Mouse (Mus musculus): ENCODE results near the gene Shroom3.

Shroom3 gene

DNA sequence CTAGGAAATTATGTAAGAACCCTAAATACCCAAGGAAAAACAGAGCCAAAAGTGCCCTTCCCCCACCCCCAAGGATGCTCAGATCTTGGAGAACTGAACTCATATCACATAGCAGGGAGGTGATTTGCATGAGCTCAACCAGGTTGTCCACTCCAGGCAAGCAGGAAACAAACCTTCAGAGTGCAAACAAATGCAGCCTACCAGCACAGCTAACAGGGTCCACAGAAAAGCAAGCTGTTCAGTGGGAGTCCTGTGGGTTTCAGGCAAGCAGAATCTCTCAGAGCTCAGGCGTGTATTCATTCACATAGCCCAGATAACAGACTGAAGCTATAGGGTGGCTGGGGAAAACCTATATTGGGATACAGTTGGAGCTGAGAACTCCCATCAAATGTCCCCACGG, 286.7 kb downstream of the Shroom3 start:
- DNase-seq (ENCODE audit: low spot score): no peak

DNA sequence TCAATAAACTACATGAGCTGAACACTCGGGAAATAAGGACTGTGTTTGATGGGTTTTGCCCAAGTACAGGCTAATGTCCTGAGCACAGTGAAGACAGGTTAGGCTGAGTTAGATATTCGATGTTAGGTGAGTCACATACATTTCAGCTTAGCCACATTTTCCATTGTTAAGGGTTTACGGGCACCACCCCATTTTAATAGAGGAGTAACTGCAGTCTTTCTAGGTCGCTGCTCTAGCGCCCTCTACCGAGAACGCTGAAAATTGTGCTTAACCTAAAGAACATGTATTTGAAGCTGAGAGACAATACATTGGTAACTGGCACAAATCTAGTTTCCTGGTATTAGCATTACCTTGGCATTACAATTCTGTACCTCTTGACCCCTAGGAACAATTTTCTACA, 287.2 kb downstream of the Shroom3 start:
- DNase-seq (ENCODE audit: low spot score): no peak

- DNase-seq (ENCODE audit: low spot score): no peak
Observed at GRCm38 (mm10) chr5:92980393-92980792, 297.2 kb downstream of the Shroom3 start.

GRCm38 (mm10) chr5:92980862-92981261, 297.6 kb downstream of the Shroom3 start:
- no peak for DNase-seq (ENCODE audit: low spot score)

GRCm38 (mm10) chr5:92982673-92983072, 299.4 kb downstream of the Shroom3 start:
- no peak for DNase-seq (ENCODE audit: low spot score)

GRCm38 (mm10) chr5:92983942-92984341, 300.7 kb downstream of the Shroom3 start:
- no peak for DNase-seq (ENCODE audit: low spot score)

DNA sequence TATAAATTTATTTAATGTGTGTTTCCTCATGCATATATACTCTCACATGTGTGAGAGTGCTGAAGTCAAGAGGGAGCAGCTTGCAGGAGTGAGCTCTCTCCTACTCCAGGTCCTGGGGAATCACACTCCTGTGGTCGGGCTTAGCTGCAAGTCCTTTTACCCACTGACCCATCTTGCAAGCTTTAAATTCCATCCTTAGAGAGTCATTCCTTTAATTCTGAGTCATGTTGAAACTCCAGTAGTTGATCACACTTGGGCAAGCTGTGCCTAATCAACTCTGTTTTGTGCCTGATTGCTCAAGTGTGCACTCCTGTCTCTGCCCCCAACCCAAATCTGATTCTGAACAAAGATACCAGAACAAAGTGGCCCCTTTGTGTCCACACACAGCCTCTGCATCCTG, 301.5 kb downstream of the Shroom3 start:
- no peak for DNase-seq (ENCODE audit: low spot score)

DNA sequence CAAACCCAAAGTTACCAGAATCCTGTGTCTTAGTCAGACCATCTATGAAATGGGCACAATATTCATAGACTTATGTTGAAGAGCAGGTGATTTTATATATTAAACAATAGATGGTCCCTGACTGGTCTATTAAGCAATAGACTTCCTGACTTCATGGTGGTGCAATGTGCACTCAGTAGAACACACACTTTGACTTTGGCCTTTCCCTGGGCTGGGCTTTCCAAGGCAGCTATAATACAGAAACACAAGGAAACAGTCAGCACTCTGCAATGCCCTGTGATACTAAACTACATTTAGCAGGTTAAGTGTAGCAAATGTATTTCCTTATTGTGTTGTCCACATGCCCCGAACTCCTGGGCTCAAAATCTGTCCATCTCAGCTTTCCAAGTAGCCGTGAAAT, 302.2 kb downstream of the Shroom3 start:
- no peak for DNase-seq (ENCODE audit: low spot score)

- DNase-seq (ENCODE audit: low spot score): no peak
Observed at GRCm38 (mm10) chr5:92986651-92987610, 303.7 kb downstream of the Shroom3 start.

- DNase-seq (ENCODE audit: low spot score): no peak
Observed at GRCm38 (mm10) chr5:92987891-92988768, 304.9 kb downstream of the Shroom3 start.

GRCm38 (mm10) chr5:92988769-92989356, 305.6 kb downstream of the Shroom3 start:
- DNase-seq (ENCODE audit: low spot score): no peak

DNA sequence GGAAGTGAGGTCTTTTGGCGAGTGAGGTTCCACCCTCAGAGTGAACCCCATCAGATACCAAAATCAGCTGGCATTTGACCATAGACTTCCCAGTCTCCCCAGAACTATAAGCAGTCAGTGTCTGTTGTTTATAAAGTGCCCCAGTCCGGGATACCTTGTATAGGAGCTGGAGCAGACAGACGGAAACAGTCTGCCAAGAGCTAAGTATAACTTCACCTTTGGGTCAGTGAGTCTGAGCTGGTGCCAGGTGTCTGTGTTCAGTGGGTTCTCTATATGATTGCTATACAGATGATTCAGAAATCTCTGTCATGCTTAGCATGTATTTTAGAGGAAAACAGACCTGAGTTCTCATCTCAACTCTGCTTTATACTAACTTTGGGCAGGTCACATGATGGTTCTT, 308.9 kb downstream of the Shroom3 start:
- DNase-seq (ENCODE audit: low spot score): no peak

- DNase-seq (ENCODE audit: low spot score): no peak
Observed at GRCm38 (mm10) chr5:92994309-92994708, 311.1 kb downstream of the Shroom3 start.

DNA sequence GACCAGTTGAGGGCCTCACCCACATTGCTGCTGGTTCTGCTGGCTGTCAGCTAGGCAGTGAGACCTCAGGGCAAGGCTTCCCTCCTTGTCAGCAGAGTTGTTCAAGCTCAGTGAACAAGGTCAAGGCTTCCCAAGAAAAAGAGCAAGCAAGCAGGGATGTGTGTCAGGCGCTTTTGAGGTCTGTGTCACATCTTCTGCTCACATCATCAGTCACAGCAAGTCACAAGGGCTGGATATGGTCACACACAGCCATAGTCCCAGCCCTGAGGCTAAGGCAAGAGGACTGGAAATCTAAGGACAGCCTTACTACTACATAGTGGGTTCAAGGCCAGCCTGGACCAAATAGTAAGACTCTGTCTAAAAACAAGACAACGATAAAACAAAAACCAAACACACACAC, 311.6 kb downstream of the Shroom3 start:
- no peak for DNase-seq (ENCODE audit: low spot score)

DNA sequence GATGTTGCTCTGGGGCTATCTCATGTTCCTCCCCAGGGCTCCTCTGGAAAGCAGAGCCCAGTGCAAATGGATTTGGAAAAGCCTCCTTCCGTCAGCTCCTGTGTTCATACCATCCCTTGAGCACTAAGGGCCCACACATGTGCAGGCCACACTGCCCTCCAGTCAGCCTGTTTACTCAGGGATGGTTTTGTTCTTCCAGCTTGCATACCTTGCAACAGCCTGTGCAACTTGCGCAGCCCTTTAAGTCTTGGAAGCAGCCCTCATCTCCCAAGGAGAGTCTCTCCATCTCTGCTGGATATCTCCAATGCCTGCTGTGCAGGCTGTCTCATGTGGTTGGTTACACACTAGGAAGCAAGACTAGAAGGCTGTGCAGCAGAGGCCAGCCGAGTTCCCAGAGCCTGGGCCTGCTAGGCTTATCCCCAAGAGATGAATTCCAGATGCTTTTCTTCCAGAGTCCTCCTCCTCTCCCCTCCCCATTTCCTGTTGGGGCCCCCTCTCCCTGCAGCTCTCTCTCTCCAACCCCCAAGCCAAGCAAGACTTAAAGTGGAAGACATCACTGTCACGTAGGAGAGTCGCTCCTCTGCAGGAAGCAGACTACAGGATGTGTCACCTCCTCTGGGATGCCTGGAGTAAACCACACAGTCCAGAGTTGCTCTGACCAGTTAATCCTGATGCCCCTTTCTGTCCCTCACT, 314.3 kb downstream of the Shroom3 start:
- no peak for DNase-seq (ENCODE audit: low spot score)

DNA sequence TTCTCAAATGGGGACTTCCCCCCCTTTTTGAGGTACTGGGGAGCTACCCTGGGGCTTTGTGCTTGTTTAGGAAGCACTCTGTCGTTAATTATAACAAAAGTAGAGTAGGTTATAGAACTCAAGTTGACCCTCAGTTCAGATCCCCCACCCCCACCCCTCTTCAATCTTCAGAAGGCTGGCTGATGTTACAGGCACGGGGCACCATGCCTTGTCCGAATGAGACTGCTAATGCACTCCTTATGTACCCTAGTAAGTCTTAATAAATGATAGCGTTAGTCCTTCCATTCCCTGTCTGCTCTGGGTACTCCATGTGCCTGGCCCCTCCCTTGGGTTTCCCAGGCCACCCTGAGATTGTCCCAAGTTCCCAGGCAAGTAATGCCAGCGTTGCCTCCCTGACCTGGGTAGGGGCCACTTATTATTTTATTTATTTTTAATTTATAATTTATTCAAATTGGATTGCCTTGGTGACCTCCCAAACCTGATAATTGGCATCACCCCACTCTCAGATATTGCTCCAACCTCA, 315.3 kb downstream of the Shroom3 start:
- no peak for DNase-seq (ENCODE audit: low spot score)

GRCm38 (mm10) chr5:93000060-93000459, 316.8 kb downstream of the Shroom3 start:
- no peak for DNase-seq (ENCODE audit: low spot score)

DNA sequence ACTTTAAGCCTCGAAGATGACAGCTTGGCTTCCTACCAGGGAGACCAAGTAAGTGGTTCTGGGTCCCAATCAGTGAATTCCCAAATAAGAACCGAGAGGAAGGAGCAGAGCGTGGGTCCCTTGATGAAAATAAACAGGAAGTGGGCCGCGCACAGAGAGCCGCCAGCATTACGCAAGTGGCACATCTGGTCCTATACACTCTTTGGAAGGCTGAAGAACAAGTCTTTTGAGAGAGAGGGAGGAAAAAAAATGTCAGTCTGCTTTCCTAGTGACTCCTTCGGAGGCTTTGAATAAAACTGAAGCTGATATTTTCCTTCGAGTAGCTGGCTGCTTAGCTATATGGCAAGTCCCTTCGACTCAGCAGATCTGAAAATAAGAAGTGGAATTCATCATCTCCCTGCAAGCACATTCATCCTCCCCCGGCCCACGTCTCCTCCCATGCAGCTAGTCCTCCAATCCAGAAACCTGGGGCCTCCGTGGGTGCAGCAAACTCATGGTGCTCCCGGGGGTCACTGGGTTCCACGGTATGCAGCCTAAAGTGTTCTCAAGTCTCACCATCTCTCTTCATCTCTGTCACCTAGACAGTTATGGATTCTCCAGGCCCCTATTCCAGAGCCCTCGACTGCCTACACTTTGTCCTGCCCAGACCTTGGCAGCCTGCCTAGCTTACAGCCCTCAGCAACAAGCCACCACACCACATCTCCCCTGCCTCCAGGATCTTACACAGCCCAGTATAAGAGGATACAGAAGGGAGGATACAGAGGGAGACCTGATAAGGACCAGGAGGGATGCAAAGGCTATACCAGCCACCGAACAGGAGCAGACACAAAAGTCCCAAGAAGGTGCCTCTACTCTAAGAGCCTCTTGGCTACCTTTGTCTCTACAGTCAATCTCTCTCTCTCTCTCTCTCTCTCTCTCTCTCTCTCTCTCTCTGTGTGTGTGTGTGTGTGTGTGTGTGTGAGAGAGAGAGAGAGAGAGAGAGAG, 317.8 kb downstream of the Shroom3 start:
- no peak for DNase-seq (ENCODE audit: low spot score)

DNA sequence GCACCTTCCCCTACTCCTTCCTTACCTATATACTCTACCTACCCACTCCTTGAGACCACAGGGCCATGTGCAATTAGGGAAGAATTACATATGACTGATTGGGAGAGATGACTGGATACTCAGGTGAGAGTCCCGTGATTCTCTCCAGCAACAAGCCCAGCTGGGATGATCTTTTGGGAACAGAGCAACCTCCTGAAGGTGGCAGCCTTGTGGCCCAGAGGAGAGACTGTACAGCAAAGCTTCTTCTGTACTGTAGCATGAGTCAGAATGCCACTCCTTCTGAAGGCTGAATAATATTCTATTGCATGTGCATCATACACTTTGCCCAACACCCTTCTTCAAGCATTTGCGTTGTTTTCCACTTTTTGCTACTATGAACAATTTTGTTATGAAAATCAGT, 319.4 kb downstream of the Shroom3 start:
- DNase-seq (ENCODE audit: low spot score): no peak

- peak; percentile 4 for DNase-seq (ENCODE audit: low spot score)
Observed at GRCm38 (mm10) chr5:93005229-93005814, 322.1 kb downstream of the Shroom3 start.
